Mouse (Mus musculus) forebrain, embryonic 10.5 days (tissue): ENCODE data around the gene Gm9833. TPM values are rescaled to one million over a fixed set of nuclear protein-coding genes. Genes with fewer than 3 reads are reported as not detected.
"Not testable (repeated sequence)": the region's sequence is repeated elsewhere in the genome, so short reads cannot be mapped to it uniquely, and the experiment has no call there.

ENCODE experiments used
- DNase-seq: peaks from one replicate; pipeline ENCODE4 v3.0.0-alpha.2; 2017; ENCODE audit warnings: low spot score; ENCODE audit errors: extremely low spot score
- H3K27ac ChIP-seq: fragments of 300-500 bp; sonication (generic); 2 replicates; pipeline ENCODE4 v1.5.1; 2016; ENCODE audit warnings: mild to moderate bottlenecking
- H3K27me3 ChIP-seq: fragments of 300-500 bp; sonication (generic); 2 replicates; pipeline ENCODE4 v1.6.1; 2016; ENCODE audit warnings: mild to moderate bottlenecking; ENCODE audit not compliant: poor library complexity, severe bottlenecking
- H3K36me3 ChIP-seq: fragments of 300-500 bp; sonication (generic); replicated peaks from 2 replicates; pipeline ENCODE4 v1.6.1; 2016; ENCODE audit warnings: mild to moderate bottlenecking, moderate library complexity
- H3K4me1 ChIP-seq: fragments of 300-500 bp; sonication (generic); 2 replicates; pipeline ENCODE4 v1.6.1; 2016
- H3K4me3 ChIP-seq: fragments of 300-500 bp; sonication (generic); 2 replicates; pipeline ENCODE4 v1.5.1; 2016; ENCODE audit warnings: mild to moderate bottlenecking, moderate library complexity
- H3K9me3 ChIP-seq: fragments of 300-500 bp; sonication (generic); 2 replicates; pipeline ENCODE4 v1.6.1; 2016; ENCODE audit warnings: mild to moderate bottlenecking, moderate library complexity
- WGBS: fragments of 180-500 bp; shearing (Covaris S2); methylation state at CpG from one replicate; pipeline ENCODE4 v1.1.7; 2016; 5-methylcytosine and 5-hydroxymethylcytosine counted together
- polyA plus RNA-seq: library from polyadenylated mRNA; unstranded; fragments of >200 nt; fragmentation: Nextera tagmentation; extraction: Ambion mirVana; gene quantifications from 2 replicates; pipeline ENCODE4 v1.2.1, GENCODE M21; 2016

The Gm9833 gene
- 5.4 and 6.7 TPM in 2 replicates for polyA plus RNA-seq

- WGBS, result 44% methylated on average over 38 of the region's 38 CpGs
- Histone ChIP-seq H3K4me3 (peak within 1 kb of the TSS; percentile 28; the same call in 1 of the 2 replicates), H3K27me3 (peaks cover 16% of the 10 kb centered on the region)
- not testable (repeated sequence) for DNase-seq, H3K27ac ChIP-seq, H3K36me3 ChIP-seq, H3K9me3 ChIP-seq, H3K4me1 ChIP-seq
Measured at GRCm38 (mm10) chr3:10087994-10088393, at the start of gene Gm9833. TSS of gene Gm9833 (plus strand) at chr3:10088110.

GRCm38 (mm10) chr3:10070070-10070469 lies 17.8 kb upstream of the Gm9833 start:
- no peak for DNase-seq
- H3K9me3 ChIP-seq, result no peaks in the 10 kb centered on the region
- no peaks in the 10 kb centered on the region for H3K27me3 ChIP-seq
- H3K27ac ChIP-seq, result no peak overlapping the region
- H3K4me1 ChIP-seq, result no peaks in the 10 kb centered on the region
- H3K36me3 ChIP-seq, result no peaks in the 10 kb centered on the region
- H3K4me3 ChIP-seq, result no peak overlapping the region

GRCm38 (mm10) chr3:10075826-10076225 lies 12.1 kb upstream of the Gm9833 start:
- Histone ChIP-seq H3K9me3 (no peaks in the 10 kb centered on the region), H3K4me3 (no peak overlapping the region), H3K4me1 (no peaks in the 10 kb centered on the region), H3K27me3 (no peaks in the 10 kb centered on the region), H3K27ac (no peak overlapping the region), H3K36me3 (no peaks in the 10 kb centered on the region)
- no peak for DNase-seq

- 86% methylated on average over 6 of the region's 6 CpGs for WGBS
- H3K4me3 ChIP-seq, result no peak overlapping the region
- no peaks in the 10 kb centered on the region for H3K9me3 ChIP-seq
- H3K27me3 ChIP-seq, result no peaks in the 10 kb centered on the region
- H3K27ac ChIP-seq, result no peak overlapping the region
- H3K36me3 ChIP-seq, result no peaks in the 10 kb centered on the region
- no peaks in the 10 kb centered on the region for H3K4me1 ChIP-seq
- no peak for DNase-seq
Measured at GRCm38 (mm10) chr3:10077096-10077841, 10.6 kb upstream of the Gm9833 start.

GRCm38 (mm10) chr3:10078113-10078512 lies 9.8 kb upstream of the Gm9833 start:
- Histone ChIP-seq H3K27ac (no peak overlapping the region), H3K36me3 (no peaks in the 10 kb centered on the region), H3K4me1 (no peaks in the 10 kb centered on the region), H3K9me3 (no peaks in the 10 kb centered on the region), H3K27me3 (no peaks in the 10 kb centered on the region), H3K4me3 (no peak overlapping the region)
- 91% methylated on average over 2 of the region's 2 CpGs for WGBS
- DNase-seq, result no peak

- H3K9me3 ChIP-seq, result no peaks in the 10 kb centered on the region
- no peak overlapping the region for H3K27ac ChIP-seq
- no peak for DNase-seq
- H3K36me3 ChIP-seq, result no peaks in the 10 kb centered on the region
- no peaks in the 10 kb centered on the region for H3K27me3 ChIP-seq
- WGBS, result 79% methylated on average over 5 of the region's 5 CpGs
- H3K4me1 ChIP-seq, result no peaks in the 10 kb centered on the region
- no peak overlapping the region for H3K4me3 ChIP-seq
Measured at GRCm38 (mm10) chr3:10081336-10081735, 6.6 kb upstream of the Gm9833 start.

GRCm38 (mm10) chr3:10081911-10082541 lies 5.9 kb upstream of the Gm9833 start:
- H3K36me3 ChIP-seq, result no peaks in the 10 kb centered on the region
- H3K27me3 ChIP-seq, result peaks cover 4% of the 10 kb centered on the region
- no peak overlapping the region for H3K27ac ChIP-seq
- H3K4me3 ChIP-seq, result no peak overlapping the region
- no peaks in the 10 kb centered on the region for H3K9me3 ChIP-seq
- WGBS, result 73% methylated on average over 6 of the region's 6 CpGs
- H3K4me1 ChIP-seq, result no peaks in the 10 kb centered on the region
- no peak for DNase-seq

- WGBS, result 75% methylated on average over 4 of the region's 4 CpGs
- H3K36me3 ChIP-seq, result no peaks in the 10 kb centered on the region
- H3K4me3 ChIP-seq, result no peak overlapping the region
- no peak overlapping the region for H3K27ac ChIP-seq
- peaks cover 10% of the 10 kb centered on the region for H3K27me3 ChIP-seq
- DNase-seq, result no peak
- H3K9me3 ChIP-seq, result peaks cover 1% of the 10 kb centered on the region; the same call in 1 of the 2 replicates
- H3K4me1 ChIP-seq, result no peaks in the 10 kb centered on the region
Measured at GRCm38 (mm10) chr3:10082545-10083062, 5.3 kb upstream of the Gm9833 start.

- peaks cover 15% of the 10 kb centered on the region for H3K27me3 ChIP-seq
- 89% methylated on average over 3 of the region's 3 CpGs for WGBS
Measured at GRCm38 (mm10) chr3:10084102-10084501, 3.8 kb upstream of the Gm9833 start.

GRCm38 (mm10) chr3:10085396-10086119 lies 2.4 kb upstream of the Gm9833 start:
- no peak for DNase-seq
- 88% methylated on average over 7 of the region's 7 CpGs for WGBS
- no peaks in the 10 kb centered on the region for H3K4me1 ChIP-seq
- H3K9me3 ChIP-seq, result peaks cover 3% of the 10 kb centered on the region; the same call in 1 of the 2 replicates
- H3K27ac ChIP-seq, result no peak overlapping the region
- no peak overlapping the region for H3K4me3 ChIP-seq
- no peaks in the 10 kb centered on the region for H3K36me3 ChIP-seq
- peaks cover 16% of the 10 kb centered on the region for H3K27me3 ChIP-seq

More at GRCm38 (mm10) chr3:10084102-10084501, 3.8 kb upstream of the Gm9833 start:
- no peaks in the 10 kb centered on the region for H3K36me3 ChIP-seq
- no peak for DNase-seq
- no peak overlapping the region for H3K27ac ChIP-seq
- H3K4me1 ChIP-seq, result no peaks in the 10 kb centered on the region
- H3K9me3 ChIP-seq, result peaks cover 3% of the 10 kb centered on the region; the same call in 1 of the 2 replicates
- H3K4me3 ChIP-seq, result no peak overlapping the region

GRCm38 (mm10) chr3:10087511-10087910 lies 399 bp upstream of the Gm9833 start:
- 93% methylated on average over 8 of the region's 8 CpGs for WGBS
- no peak for DNase-seq
- no peak overlapping the region for H3K27ac ChIP-seq

GRCm38 (mm10) chr3:10091616-10092140 lies 3.8 kb downstream of the Gm9833 start:
- Histone ChIP-seq H3K9me3 (peaks cover 3% of the 10 kb centered on the region; the same call in 1 of the 2 replicates), H3K27ac (no peak overlapping the region), H3K4me3 (no peak overlapping the region), H3K27me3 (peaks cover 15% of the 10 kb centered on the region), H3K36me3 (no peaks in the 10 kb centered on the region), H3K4me1 (no peaks in the 10 kb centered on the region)
- DNase-seq, result no peak
- 86% methylated on average over 6 of the region's 6 CpGs for WGBS

More at GRCm38 (mm10) chr3:10087511-10087910, 399 bp upstream of the Gm9833 start:
- Histone ChIP-seq H3K4me1 (no peaks in the 10 kb centered on the region), H3K36me3 (no peaks in the 10 kb centered on the region), H3K4me3 (no peak overlapping the region), H3K9me3 (peaks cover 3% of the 10 kb centered on the region; the same call in 1 of the 2 replicates), H3K27me3 (peaks cover 16% of the 10 kb centered on the region)
